Comparison of ENCODE assay signal across 19 mouse cellular contexts in the genomic region with DNA sequence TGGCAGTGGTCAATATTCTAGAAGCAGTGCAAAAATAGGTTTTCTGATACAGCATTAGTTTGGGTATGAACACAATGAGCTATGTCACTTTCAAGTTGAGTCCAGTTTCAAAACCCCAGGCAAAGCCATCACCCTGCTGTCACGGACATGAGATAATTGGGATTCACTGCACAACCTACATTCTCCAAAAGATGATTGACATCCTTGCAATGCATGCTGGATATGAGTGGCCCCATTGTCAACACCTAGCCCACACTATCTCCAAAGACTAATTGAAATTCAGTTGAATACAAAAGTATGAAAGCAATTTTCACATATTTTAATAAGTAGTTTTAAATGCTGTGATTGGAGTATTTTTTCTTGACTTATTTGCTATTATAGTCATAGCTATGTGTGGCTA.
"Had no signal": no experiment of that assay in that cellular context is flagged by ENCODE, and none has a peak within 500 bp of the region (broad histone marks: within the 10 kb centered on the region; RNA-seq: fewer than 3 reads in every experiment).

No protein-coding gene starts in this region.

- H3K4me1 ChIP-seq: kidney, embryonic 15.5 days; liver, embryonic 13.5 days; neural tube, embryonic 12.5 days; neural tube, embryonic 15.5 days had no signal

- DNase-seq: kidney, adult 11 months; kidney, adult 8-10 months; kidney, postnatal 10 days; kidney, postnatal 36 days; layer of hippocampus, postnatal 36 days; liver, embryonic 13.5 days; lung, adult 2 months; lung, postnatal 14 days; lung, postnatal 4 days; right cerebral cortex, postnatal 14 days; right cerebral cortex, postnatal 4 days; thymus, adult 2 months; thymus, postnatal 14 days; thymus, postnatal 4 days had no signal

- H3K9me3 ChIP-seq: kidney, embryonic 15.5 days; liver, embryonic 13.5 days; neural tube, embryonic 12.5 days; neural tube, embryonic 15.5 days had no signal

- H3K4me3 ChIP-seq: kidney, embryonic 15.5 days; left cerebral cortex, adult 2 months; liver, embryonic 13.5 days; neural tube, embryonic 12.5 days; neural tube, embryonic 15.5 days had no signal

- H3K36me3 ChIP-seq: kidney, embryonic 15.5 days; liver, embryonic 13.5 days; neural tube, embryonic 12.5 days; neural tube, embryonic 15.5 days had no signal

- H3K27me3 ChIP-seq: kidney, embryonic 15.5 days; liver, embryonic 13.5 days; neural tube, embryonic 12.5 days; neural tube, embryonic 15.5 days had no signal

- H3K27ac ChIP-seq: kidney, embryonic 15.5 days; left cerebral cortex, adult 2 months; liver, embryonic 13.5 days; neural tube, embryonic 12.5 days; neural tube, embryonic 15.5 days; stomach, postnatal 0 days had no signal

- H3K9ac ChIP-seq: kidney, embryonic 15.5 days; liver, embryonic 13.5 days; neural tube, embryonic 12.5 days; neural tube, embryonic 15.5 days had no signal

- H3K4me2 ChIP-seq: kidney, embryonic 15.5 days; liver, embryonic 13.5 days; neural tube, embryonic 12.5 days; neural tube, embryonic 15.5 days had no signal
